Mouse (Mus musculus): ENCODE measurements around the gene Atp6v1g2. TPM values are rescaled to one million over a fixed set of nuclear protein-coding genes. Genes with fewer than 3 reads are reported as not detected.

The Atp6v1g2 gene
- polyA plus RNA-seq, 1 experiment from 2014 or later = 64.8 TPM

- no peaks in the 10 kb centered on the region for H3K36me3 ChIP-seq (ENCODE audit: control insufficient read depth, insufficient read depth)
- H3K27ac ChIP-seq (ENCODE audit: low read length) = no peak overlapping the region
- WGBS = 16% methylated on average over 3 of the region's 3 CpGs
- H3K9me3 ChIP-seq (ENCODE audit: control insufficient read depth, low read length) = no peaks in the 10 kb centered on the region
- H3K4me3 ChIP-seq (replicated peaks; ENCODE audit: low read length) = no peak overlapping the region
- no peak overlapping the region for H3K9ac ChIP-seq (replicated peaks; ENCODE audit: low read depth, low read length)
- ATAC-seq = no peak
- no peak overlapping the region for H3K4me2 ChIP-seq (ENCODE audit: low read length)
- no peaks in the 10 kb centered on the region for H3K4me1 ChIP-seq (replicated peaks; ENCODE audit: control insufficient read depth, insufficient read depth, low read length)
- H3K27me3 ChIP-seq (replicated peaks; ENCODE audit: control insufficient read depth, insufficient read depth, low read length) = no peaks in the 10 kb centered on the region
Measured at GRCm38 (mm10) chr17:35269653-35270347, 36.3 kb downstream of the Atp6v1g2 start.

DNA sequence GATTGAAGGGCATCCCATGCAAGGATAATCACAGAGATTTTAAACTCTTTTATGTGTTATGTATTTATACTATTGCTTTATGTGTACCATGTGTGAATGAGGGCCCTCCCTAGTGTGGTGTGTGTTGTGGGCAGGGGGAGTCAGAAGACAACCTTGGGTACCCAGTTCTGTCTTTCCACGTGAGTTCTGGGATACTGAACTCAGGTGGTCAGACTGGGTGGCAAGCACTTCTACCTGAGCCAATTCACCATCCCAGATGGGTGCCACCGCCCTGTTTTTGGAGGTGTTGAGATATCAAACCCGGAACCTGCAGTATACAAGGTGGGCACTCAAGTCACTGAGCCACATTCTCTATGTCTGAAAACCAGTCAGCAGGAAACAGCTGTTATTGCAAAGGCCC is 38.8 kb downstream of the Atp6v1g2 start:
- Histone ChIP-seq H3K27ac (ENCODE audit: low read length) (no peak overlapping the region), H3K27me3 (replicated peaks; ENCODE audit: control insufficient read depth, insufficient read depth, low read length) (no peaks in the 10 kb centered on the region), H3K9ac (replicated peaks; ENCODE audit: low read depth, low read length) (no peak overlapping the region), H3K4me2 (ENCODE audit: low read length) (no peak overlapping the region), H3K9me3 (ENCODE audit: control insufficient read depth, low read length) (no peaks in the 10 kb centered on the region), H3K36me3 (ENCODE audit: control insufficient read depth, insufficient read depth) (no peaks in the 10 kb centered on the region), H3K4me1 (replicated peaks; ENCODE audit: control insufficient read depth, insufficient read depth, low read length) (no peaks in the 10 kb centered on the region), H3K4me3 (replicated peaks; ENCODE audit: low read length) (no peak overlapping the region)
- 80% methylated on average over 3 of the region's 3 CpGs for WGBS
- ATAC-seq = no peak

DNA sequence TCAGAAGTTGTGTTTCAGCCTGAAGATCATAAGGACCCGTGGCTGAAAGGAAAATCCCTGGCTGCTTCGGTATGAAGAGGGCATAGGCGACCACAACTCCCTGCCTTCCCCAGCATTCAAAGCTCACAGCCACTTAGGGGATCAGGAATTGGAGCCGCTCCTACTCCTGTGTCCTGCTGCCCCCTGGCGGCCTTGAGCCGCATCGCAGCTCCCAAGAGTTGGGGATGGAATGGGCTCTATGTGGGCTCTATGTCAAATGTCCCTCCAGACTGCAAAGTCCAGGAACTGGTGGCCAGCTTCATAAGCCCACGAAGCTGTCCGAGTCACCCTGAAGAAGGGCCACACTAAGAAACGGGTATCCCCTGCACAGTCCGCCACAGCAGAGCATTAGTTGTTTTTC is 41.3 kb downstream of the Atp6v1g2 start:
- WGBS = 7% methylated on average over 11 of the region's 11 CpGs
- ATAC-seq = peak; percentile 66
- no peaks in the 10 kb centered on the region for H3K4me1 ChIP-seq (replicated peaks; ENCODE audit: control insufficient read depth, insufficient read depth, low read length)

DNA sequence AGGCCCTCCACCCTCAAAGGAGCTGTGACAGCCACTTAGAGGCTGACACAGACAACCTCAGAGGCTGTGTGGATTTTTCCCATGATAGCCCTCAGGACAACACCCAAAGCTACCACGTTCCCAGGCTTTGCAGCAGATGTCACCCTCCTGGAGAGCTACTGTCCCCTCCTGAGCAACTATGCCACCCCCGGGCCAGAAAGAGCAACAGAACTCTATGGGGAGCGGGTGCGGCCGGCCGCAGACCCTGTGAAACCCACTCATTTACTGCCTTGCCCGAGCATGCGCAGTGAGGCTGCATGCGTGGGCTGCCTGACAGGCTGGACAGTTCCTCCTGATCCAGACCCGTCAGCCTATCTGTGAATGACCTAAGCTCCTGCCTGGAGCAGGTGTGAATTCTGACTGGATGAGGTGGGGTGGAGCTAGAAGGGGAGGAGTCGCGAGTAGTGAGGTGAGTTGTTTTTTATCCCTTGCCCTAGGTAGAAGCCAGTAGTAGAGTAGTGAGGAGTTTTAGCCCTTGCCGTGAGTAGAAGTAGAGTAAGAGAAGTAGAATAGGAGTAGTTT is 42.9 kb downstream of the Atp6v1g2 start:
- WGBS = 21% methylated on average over 13 of the region's 13 CpGs
- H3K4me1 ChIP-seq (replicated peaks; ENCODE audit: control insufficient read depth, insufficient read depth, low read length) = no peaks in the 10 kb centered on the region
- H3K27me3 ChIP-seq (replicated peaks; ENCODE audit: control insufficient read depth, insufficient read depth, low read length) = no peaks in the 10 kb centered on the region
- H3K27ac ChIP-seq (ENCODE audit: low read length) = no peak overlapping the region
- H3K4me2 ChIP-seq (ENCODE audit: low read length) = no peak overlapping the region
- ATAC-seq = no peak
- H3K9ac ChIP-seq (replicated peaks; ENCODE audit: low read depth, low read length) = no peak overlapping the region
- H3K9me3 ChIP-seq (ENCODE audit: control insufficient read depth, low read length) = no peaks in the 10 kb centered on the region
- no peak overlapping the region for H3K4me3 ChIP-seq (replicated peaks; ENCODE audit: low read length)
- no peaks in the 10 kb centered on the region for H3K36me3 ChIP-seq (ENCODE audit: control insufficient read depth, insufficient read depth)

More for the DNA sequence above, 41.3 kb downstream of the Atp6v1g2 start:
- no peak overlapping the region for H3K4me3 ChIP-seq (replicated peaks; ENCODE audit: low read length)
- no peak overlapping the region for H3K9ac ChIP-seq (replicated peaks; ENCODE audit: low read depth, low read length)
- H3K9me3 ChIP-seq (ENCODE audit: control insufficient read depth, low read length) = no peaks in the 10 kb centered on the region
- H3K27me3 ChIP-seq (replicated peaks; ENCODE audit: control insufficient read depth, insufficient read depth, low read length) = no peaks in the 10 kb centered on the region
- no peak overlapping the region for H3K4me2 ChIP-seq (ENCODE audit: low read length)
- no peak overlapping the region for H3K27ac ChIP-seq (ENCODE audit: low read length)
- no peaks in the 10 kb centered on the region for H3K36me3 ChIP-seq (ENCODE audit: control insufficient read depth, insufficient read depth)

GRCm38 (mm10) chr17:35278049-35278448 is 44.6 kb downstream of the Atp6v1g2 start:
- ATAC-seq = no peak
- WGBS = 90% methylated on average over 8 of the region's 8 CpGs
- H3K27ac ChIP-seq (ENCODE audit: low read length) = no peak overlapping the region
- H3K27me3 ChIP-seq (replicated peaks; ENCODE audit: control insufficient read depth, insufficient read depth, low read length) = no peaks in the 10 kb centered on the region
- H3K9ac ChIP-seq (replicated peaks; ENCODE audit: low read depth, low read length) = no peak overlapping the region
- H3K36me3 ChIP-seq (ENCODE audit: control insufficient read depth, insufficient read depth) = no peaks in the 10 kb centered on the region
- no peak overlapping the region for H3K4me2 ChIP-seq (ENCODE audit: low read length)
- H3K9me3 ChIP-seq (ENCODE audit: control insufficient read depth, low read length) = no peaks in the 10 kb centered on the region
- H3K4me3 ChIP-seq (replicated peaks; ENCODE audit: low read length) = no peak overlapping the region
- no peaks in the 10 kb centered on the region for H3K4me1 ChIP-seq (replicated peaks; ENCODE audit: control insufficient read depth, insufficient read depth, low read length)

DNA sequence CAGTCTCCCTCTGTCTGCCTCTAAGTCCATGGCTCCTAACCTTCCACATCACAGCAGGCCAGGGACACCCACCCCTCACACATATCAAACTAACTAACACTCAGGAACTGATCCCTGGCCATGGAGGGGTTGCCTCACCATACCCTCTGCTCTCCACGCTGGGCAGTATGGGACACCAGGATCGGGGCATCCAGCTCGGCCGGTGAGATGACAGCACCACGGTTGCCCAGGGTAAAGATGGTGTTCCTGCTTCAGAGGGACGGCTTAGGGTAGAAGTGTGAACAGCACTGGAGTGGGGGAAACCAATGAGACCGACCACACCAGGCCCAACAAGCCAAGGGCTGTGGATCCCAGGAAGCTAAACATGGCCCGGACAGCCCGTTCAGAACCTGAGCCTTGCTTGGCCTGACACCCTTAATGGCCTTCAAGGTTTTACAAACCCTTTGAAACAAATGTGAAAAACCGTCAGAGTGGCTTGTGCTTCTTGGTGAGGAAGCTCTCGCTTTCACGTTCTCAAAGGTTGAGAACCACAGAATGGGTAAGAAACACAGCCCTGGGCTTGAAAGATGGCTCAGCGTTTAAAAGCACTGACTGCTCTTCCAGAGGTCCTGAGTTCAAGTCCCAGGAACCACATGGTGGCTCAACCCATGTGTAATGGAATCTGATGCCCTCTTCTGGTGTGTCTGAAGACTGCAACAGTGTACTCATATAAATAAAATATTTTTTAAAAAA is 45.7 kb downstream of the Atp6v1g2 start:
- Histone ChIP-seq H3K27ac (ENCODE audit: low read length) (no peak overlapping the region), H3K36me3 (ENCODE audit: control insufficient read depth, insufficient read depth) (no peaks in the 10 kb centered on the region), H3K4me3 (replicated peaks; ENCODE audit: low read length) (no peak overlapping the region), H3K4me1 (replicated peaks; ENCODE audit: control insufficient read depth, insufficient read depth, low read length) (no peaks in the 10 kb centered on the region), H3K9ac (replicated peaks; ENCODE audit: low read depth, low read length) (no peak overlapping the region), H3K27me3 (replicated peaks; ENCODE audit: control insufficient read depth, insufficient read depth, low read length) (no peaks in the 10 kb centered on the region), H3K9me3 (ENCODE audit: control insufficient read depth, low read length) (no peaks in the 10 kb centered on the region), H3K4me2 (ENCODE audit: low read length) (no peak overlapping the region)
- ATAC-seq = no peak
- 89% methylated on average over 13 of the region's 13 CpGs for WGBS

DNA sequence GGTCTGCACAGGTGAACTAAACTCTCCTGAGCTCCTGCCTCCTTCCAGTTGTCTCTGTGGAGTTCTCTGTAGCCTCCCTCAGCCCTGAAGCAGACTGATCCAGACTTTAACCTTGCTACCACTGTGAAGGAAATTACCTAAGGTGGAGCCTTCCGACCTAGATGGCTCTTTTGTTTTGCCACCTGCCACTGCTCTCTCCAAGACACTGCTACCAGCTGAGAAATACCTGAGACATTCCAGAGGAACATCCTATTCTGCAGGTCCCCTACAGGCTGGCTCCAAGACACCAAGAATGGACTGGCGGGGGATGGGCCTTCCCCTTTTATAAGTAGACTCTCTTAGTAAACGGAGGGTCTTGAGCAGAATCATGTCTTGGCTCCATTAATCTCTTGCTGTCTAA is 46.8 kb downstream of the Atp6v1g2 start:
- no peak for ATAC-seq
- Histone ChIP-seq H3K9ac (replicated peaks; ENCODE audit: low read depth, low read length) (no peak overlapping the region), H3K27me3 (replicated peaks; ENCODE audit: control insufficient read depth, insufficient read depth, low read length) (no peaks in the 10 kb centered on the region), H3K4me1 (replicated peaks; ENCODE audit: control insufficient read depth, insufficient read depth, low read length) (no peaks in the 10 kb centered on the region), H3K9me3 (ENCODE audit: control insufficient read depth, low read length) (no peaks in the 10 kb centered on the region), H3K4me2 (ENCODE audit: low read length) (no peak overlapping the region), H3K36me3 (ENCODE audit: control insufficient read depth, insufficient read depth) (no peaks in the 10 kb centered on the region), H3K27ac (ENCODE audit: low read length) (no peak overlapping the region), H3K4me3 (replicated peaks; ENCODE audit: low read length) (no peak overlapping the region)
- WGBS = 70% methylated on average over 3 of the region's 3 CpGs

DNA sequence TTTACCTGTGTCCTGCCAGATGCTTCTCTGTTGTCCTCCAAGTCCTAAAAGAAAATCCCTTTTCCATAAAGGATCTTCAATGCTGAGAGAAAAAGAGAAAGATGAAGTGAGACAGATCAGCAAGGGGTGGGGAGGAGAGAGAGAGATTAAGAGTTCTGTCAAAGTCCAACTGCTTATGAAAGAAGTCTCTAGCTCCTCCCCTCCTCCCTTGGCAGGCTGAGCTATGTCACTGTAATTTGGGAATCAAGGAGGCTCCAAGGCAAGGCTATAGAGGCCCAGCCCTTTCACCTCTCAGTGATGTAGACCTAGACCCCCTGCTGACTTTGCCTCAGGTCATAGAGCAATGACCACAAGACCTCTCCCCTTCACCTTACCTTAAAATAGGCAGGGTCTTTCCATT is 52.0 kb downstream of the Atp6v1g2 start:
- Histone ChIP-seq H3K9ac (replicated peaks; ENCODE audit: low read depth, low read length) (no peak overlapping the region), H3K27ac (ENCODE audit: low read length) (no peak overlapping the region), H3K4me3 (replicated peaks; ENCODE audit: low read length) (no peak overlapping the region), H3K9me3 (ENCODE audit: control insufficient read depth, low read length) (no peaks in the 10 kb centered on the region), H3K27me3 (replicated peaks; ENCODE audit: control insufficient read depth, insufficient read depth, low read length) (no peaks in the 10 kb centered on the region), H3K4me1 (replicated peaks; ENCODE audit: control insufficient read depth, insufficient read depth, low read length) (no peaks in the 10 kb centered on the region), H3K4me2 (ENCODE audit: low read length) (no peak overlapping the region), H3K36me3 (ENCODE audit: control insufficient read depth, insufficient read depth) (no peaks in the 10 kb centered on the region)
- ATAC-seq = no peak
